Mouse (Mus musculus): ENCODE data around the gene Lmod3. TPM values are rescaled to one million over a fixed set of nuclear protein-coding genes. Genes with fewer than 3 reads are reported as not detected.
"Not testable (repeated sequence)": the region's sequence is repeated elsewhere in the genome, so short reads cannot be mapped to it uniquely, and the experiment has no call there.

Lmod3 gene
- total RNA-seq, 2 experiments from 2014 or later: 0.38 to 0.42 TPM

DNA sequence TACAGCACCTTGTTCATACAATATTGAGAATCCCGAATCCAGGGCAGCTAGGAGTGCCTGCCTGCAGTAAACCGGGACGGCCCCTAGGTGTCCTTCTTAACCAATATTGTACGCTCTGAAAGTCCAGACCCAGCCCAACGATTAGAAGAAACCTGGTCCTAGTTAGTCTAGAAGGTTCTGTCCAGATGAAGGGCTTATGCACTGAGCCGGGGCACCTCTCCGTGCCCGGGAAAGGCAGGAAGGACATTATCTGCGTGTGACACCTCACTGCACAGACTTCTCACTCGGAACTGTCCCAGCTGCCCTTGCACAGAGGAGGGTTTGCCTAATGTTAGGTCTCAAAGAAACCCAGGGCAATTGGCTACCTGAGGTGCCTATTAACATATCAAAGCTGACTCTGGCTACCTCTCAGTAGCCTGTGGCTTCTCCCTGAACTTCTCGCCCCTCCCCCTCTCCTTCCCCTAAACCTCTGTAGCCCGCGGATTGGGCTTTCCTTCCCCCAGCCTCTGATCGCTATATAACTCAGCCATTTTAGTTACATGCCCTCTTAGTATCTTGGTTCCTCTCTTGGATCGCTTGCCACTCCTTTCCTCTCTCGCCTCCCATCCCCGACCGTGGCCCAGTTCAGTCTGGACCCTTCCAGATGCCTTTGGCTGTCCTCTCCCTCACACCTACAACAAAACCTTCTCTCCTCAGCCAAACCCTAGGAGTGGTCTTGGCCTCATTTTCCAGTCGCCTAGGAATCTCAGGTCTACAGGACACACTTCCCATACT lies 25.6 kb upstream of the Lmod3 start:
- intact Hi-C loops (cut with DNase I): loop anchor here (1.0 to 5.0 kb wide), 4 partner anchors 139 to 463 kb away; no protein-coding TSS in a partner anchor
- peak; percentile 78 to 83 for DNase-seq (ENCODE audit: low spot score in 2 of 2)

DNA sequence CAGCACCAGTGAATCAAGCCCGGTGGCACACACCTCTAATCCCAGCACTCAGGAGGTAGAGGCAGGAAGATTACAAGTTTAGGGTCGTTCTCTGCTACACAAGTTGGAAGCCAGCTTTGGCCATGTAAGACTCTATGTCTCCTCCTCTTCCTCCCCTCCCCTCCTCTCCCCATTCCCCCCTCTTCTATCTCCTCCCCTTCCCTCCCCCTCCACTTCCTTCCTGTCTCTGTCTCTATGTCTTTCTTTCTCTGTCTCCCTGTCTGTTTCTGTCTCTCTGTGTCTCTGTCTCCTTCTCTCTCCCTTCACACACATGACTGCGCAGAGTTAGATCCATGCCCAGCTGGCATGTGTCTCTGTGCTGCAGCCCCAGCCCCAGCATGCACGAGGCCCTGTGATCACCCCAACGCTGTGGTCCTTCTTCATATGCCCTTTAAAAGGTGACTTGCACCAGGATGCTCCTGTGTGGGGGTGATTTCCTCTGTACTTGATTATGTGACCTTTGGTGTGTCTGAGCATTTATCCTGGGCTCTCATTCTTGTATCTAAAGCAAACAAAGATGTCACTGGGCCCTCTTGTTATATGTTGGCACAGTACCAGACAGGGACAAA lies 24.4 kb upstream of the Lmod3 start:
- intact Hi-C loops (cut with DNase I): loop anchor here (5.0 kb wide), 1 partner anchor 230 kb away; no protein-coding TSS in a partner anchor
- no peak for DNase-seq (ENCODE audit: low spot score in 2 of 2)

DNA sequence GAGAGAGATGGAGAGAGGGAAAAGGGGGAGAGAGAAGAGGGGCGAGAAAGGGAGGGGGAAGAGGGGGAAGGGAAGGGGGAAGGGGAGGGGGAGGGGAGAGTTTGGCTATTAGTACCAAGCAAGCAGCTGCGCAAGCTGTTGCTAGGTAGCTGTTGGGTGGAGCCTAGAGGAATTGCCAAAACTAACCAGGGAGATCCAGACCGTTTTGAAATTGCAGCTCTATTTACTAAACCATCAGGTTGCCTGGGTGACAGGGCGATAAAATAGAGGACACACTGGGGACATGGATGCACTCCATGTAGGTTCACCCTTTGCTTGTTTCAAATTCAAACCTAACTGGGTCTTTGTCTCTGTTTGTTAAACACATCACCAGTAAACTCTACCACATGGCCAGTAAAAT lies 23.8 kb upstream of the Lmod3 start:
- DNase-seq (ENCODE audit: low spot score in 2 of 2): no peak
- intact Hi-C loops (cut with DNase I): loop anchor here (5.0 kb wide), 1 partner anchor 231 kb away; no protein-coding TSS in a partner anchor

DNA sequence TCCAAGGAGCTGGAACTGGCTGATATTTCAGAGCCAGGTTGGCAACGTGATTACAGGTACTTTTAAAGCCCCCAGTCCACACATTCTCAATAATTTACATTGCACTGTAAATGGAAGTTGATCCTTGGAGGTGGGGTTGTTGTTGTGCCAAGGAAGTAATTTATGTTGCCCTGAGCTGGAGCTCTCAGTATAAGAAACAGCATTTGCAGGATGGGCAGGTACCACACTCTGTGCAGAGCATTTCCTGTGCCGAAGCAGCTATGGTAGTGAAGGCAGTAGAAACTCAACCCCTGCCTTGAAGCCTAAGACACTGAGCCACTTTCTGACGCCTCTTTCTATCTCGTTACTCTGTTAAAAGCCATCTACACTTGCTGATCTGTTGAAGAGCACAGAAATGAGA lies 23.2 kb upstream of the Lmod3 start:
- intact Hi-C loops (cut with DNase I): loop anchor here (5.0 kb wide), 1 partner anchor 232 kb away; no protein-coding TSS in a partner anchor

DNA sequence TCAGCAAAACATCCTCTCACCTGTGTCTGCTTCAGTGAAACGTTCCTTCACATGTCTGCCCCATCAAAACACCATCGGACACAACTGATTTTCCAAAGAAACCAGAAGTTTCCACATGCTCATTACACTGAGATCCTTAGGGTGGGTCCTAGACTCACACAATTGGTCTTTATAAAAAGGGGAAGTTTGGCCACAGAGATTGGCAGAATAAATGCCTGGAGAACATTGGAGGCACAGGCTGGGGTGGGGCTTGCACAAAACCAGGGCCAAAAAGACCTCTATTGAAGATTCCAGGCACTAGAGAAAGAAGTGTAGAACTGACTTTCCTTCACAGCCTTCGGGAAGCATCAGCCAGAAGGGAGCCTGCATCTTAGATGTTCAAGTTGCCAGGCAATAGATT lies 21.2 kb upstream of the Lmod3 start:
- intact Hi-C loops (cut with DNase I): no loop called here
- DNase-seq (ENCODE audit: low spot score in 2 of 2): no peak

More for the DNA sequence above, 23.2 kb upstream of the Lmod3 start:
- DNase-seq (ENCODE audit: low spot score in 2 of 2): no peak

DNA sequence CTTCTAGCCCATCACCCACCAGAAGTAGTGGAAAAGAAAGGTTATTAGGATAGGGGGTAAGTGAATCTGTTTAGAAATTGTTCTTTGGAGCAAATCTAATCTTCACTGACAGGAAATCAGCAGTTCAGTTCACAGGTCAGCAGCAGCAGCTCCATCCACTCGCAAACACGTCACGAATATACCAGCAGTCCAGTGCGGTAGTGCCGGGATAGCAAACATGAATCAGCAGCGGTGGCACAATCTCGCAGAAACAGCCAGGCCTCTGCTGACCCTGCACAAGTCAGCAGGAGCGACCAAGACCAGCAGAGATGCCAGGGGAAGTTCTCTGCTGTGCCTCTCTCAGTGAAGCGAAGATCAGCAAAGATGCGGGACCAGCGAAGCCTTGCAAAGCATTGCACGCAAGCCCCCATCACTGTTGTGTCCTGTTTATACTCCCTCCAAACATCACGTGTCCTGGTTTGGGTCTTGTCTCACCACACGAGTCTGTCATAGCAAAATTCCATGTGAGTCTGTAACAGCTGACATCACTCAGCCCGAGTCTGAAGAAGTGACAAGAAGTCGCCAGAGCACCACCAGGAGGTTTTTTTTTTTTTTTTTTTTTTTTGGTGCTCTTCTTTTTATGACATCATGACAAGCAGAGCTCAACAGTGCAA lies 20.6 kb upstream of the Lmod3 start:
- DNase-seq (ENCODE audit: low spot score in 2 of 2): no peak
- intact Hi-C loops (cut with DNase I): no loop called here

DNA sequence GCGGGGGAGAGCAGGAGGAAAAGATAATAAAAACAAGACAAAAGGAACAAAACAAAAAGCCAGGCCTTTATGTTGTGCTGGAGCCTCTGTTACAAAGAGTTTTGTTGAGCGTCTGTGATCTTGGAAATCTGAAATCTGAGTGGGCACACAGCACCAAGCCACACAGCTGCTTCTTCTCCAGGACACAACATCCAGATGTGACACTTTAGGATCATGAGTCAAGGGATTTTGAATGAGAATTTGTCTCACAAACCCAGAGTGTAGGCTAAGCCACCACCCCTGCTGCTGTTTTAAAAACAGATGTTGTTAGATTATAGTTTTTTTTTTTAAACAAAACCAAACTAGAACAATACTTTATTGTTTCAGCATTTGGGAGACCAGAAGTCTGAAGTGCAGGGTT lies 19.8 kb upstream of the Lmod3 start:
- intact Hi-C loops (cut with DNase I): no loop called here
- DNase-seq (ENCODE audit: low spot score in 2 of 2): no peak

DNA sequence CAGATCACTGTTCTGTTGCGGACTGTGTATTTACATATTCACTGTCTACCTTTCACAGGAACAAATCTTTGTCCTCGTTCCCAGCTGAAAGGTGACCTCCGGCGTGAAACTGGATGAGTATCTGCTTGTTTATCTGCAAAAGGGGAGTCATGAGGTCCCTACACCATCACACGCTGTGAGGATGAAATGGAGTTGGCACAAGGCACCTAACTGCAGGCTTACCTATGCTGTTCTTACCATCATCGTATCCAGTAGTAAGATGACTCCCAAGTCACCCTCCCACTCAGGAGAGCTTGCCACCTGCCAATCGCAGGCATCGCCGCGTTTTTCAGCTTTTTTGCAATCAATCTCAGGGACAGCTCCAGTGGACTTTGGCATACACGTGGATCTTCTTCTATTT lies 17.0 kb upstream of the Lmod3 start:
- DNase-seq (ENCODE audit: low spot score in 2 of 2): no peak
- intact Hi-C loops (cut with DNase I): no loop called here

DNA sequence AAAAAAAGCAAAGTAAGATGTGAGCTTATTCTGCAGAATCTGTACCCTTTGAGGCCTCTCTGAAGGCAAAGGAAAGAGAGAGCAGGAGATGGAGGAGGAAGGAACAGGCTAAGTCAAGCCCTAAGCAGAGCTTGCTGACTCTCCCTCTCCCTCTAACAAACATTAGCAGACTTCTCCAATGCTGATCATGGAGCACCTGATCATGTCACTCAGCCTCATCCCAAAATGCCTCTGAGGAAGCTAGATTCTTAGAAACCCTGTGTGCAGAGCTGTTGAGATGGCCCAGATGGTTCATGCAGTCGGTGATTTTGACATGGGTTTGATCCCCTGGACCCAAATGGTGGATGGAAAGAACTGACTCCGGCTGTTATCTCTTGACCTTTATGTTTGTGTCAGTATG lies 14.6 kb upstream of the Lmod3 start:
- intact Hi-C loops (cut with DNase I): no loop called here
- DNase-seq (ENCODE audit: low spot score in 2 of 2): no peak

DNA sequence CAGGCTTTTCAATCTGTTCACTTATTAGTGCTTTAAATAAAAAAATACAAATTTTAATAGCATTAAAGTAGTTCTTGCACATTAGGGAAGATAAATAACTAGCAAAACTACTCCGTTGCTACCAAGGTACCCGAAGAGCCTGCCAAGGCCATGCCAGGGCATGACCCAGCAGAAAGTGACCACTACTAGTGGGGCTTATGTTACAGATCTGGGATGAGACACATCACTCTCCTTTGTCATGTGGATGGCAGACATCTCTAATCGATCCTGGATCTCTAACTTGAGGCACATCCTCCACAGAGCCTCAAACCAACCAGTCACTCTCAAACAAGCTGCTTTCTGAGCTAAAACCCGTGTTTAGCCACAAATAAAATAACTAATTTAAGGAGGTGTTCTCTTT lies 14.1 kb upstream of the Lmod3 start:
- intact Hi-C loops (cut with DNase I): no loop called here

DNA sequence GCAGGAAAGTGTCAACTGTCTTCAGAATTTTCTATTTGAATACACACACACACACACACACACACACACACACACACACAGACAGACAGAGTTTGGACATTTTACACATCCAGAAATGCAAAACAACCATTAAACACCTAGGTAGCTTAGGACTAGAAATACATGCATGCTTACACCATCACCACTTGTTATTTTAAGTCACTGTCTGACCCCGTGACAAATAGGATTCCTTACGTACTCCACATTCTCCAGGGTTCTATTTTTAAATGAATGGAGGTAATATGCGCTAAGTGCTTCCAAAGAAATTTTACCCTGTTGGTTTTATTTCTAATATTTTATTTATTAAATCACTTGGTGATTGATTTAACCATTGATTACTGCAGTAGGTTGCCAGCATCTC lies 13.1 kb upstream of the Lmod3 start:
- no peak for DNase-seq (ENCODE audit: low spot score in 2 of 2)
- intact Hi-C loops (cut with DNase I): no loop called here

More for the DNA sequence above, 14.1 kb upstream of the Lmod3 start:
- DNase-seq (ENCODE audit: low spot score in 2 of 2): no peak

DNA sequence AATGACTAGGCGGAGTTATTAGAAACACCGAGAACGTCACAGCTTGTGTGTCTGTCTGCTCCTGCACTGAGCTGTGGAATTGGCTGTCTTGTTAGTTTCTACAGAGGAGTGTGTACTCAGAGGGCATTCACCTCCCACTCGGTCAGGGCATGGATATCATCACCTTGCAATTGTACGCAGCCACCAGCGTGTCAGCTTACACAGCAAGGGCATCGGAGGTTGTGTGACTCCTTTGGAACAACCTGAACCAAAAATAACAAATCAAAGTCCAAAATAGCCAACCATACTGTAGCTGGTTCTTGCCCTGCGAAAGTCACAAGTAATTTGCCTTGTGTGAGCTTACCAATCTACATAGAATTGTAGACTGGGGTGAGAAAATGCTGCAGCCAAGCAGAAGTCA lies 12.7 kb upstream of the Lmod3 start:
- no peak for DNase-seq (ENCODE audit: low spot score in 2 of 2)
- intact Hi-C loops (cut with DNase I): no loop called here

DNA sequence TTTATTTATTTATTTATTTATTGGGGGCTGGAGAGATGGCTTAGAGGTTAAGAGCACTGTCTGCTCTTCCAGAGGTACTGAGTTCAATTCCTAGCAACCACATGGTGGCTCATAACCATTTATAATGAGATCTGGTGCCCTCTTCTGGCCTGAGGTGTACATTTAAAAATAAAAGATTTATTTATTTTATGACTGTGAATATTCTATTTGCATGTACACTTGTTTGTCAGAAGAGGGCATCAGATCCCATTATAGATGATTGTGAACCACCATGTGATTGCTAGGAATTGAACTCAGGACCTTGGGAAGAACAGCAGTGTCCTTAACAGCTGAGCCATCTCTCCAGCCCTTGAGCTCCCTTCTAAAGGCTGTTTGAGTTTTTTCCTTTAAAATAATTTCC lies 11.2 kb upstream of the Lmod3 start:
- DNase-seq (ENCODE audit: low spot score in 2 of 2); intact Hi-C loops (cut with DNase I): not testable (repeated sequence)

DNA sequence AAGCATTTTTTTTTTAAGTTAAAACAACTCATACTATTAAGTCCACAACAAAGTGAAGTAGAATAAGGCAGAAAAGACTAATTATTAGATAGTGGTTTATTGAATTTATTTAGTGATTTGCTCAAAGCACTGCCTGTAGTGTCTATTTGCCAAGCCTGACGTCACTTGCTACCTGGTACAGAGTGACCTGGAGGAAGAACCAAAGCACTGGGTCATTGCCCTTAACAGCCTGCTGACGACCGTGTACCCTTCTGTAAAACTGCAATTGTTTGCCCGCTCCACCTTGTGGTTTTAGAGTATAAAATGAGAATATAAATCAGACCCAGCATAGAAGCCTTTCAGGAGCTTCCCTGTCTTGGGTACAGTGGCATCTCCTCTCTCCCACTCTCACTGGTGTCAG lies 9.7 kb upstream of the Lmod3 start:
- intact Hi-C loops (cut with DNase I): no loop called here
- DNase-seq (ENCODE audit: low spot score in 2 of 2): no peak

DNA sequence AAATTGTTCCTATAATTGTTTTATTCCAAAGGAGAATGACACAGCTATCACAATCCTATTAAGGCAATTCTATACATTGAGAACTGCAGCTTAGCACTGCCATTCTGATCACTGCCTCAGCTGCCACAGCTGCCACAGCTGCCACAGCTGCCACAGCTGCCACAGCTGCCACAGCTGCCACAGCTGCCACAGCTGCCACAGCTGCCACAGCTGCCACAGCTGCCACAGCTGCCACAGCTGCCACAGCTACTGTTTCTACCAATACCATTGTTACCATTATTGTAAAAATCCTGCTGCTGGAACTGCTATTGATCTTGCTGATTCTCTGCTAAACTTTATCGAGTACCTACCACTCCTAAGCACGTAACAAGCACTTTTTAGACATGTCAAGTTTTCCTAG lies 7.4 kb upstream of the Lmod3 start:
- DNase-seq (ENCODE audit: low spot score in 2 of 2); intact Hi-C loops (cut with DNase I): not testable (repeated sequence)

DNA sequence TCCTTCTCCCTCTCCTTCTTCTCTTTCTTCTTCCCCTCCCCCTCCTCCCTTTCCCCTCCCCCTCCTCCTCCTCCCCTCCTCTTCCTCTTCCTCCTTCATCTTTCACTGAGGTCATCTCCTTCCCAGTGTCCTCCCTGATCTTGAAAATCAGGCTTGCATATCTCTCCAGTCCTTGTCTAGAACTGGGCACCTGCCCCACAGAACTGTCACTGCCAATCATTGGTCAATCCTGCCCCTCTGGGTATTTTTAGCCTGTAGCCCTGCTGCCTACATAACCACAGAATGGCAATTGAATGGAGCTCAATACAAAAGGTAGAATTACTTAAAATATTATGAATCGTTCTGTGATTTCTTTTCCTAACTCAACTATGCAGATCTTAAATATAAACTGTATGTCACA lies 5.9 kb upstream of the Lmod3 start:
- DNase-seq (ENCODE audit: low spot score in 2 of 2): no peak
- intact Hi-C loops (cut with DNase I): no loop called here

DNA sequence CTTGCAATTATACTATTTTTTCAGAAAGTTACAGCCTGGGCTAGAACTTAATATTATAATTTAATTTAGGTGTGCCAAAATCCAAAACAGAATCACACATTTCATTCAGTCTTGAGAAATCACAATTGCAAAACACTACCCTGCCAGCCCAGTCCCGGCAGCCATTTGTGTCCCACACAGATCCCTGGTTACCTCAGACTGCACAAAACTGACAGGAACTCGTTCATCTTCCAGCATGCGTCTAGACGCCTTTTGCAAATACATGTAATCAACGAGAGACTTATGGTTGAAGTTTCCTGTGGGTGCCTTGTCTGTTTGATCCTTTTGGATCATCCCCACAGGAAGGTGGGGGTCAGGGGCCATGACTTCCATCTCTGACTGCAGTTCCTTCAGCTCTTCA lies 473 bp downstream of the Lmod3 start:
- intact Hi-C loops (cut with DNase I): no loop called here
- no peak for DNase-seq (ENCODE audit: low spot score in 2 of 2)

DNA sequence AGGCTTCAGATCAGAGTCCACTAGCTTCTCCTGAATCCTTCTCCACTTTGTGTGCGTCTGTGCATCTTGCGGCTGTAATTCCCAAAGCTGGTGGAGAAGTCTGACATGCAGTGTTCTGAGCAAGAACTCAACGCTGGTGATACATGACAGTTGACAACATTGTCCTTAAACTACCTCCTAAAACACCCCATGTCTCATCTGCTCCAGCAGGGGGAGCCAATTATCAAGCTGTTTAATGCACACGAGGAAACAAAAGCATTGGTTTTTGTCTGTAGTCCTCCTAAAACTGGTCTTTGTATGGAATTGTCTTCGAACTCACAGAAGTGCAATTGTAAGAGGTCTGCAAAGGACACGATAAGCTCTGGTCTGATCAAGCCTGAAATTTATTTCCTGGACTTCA lies 1.6 kb downstream of the Lmod3 start:
- intact Hi-C loops (cut with DNase I): no loop called here
- peak; percentile 57 to 71 for DNase-seq (ENCODE audit: low spot score in 2 of 2)

DNA sequence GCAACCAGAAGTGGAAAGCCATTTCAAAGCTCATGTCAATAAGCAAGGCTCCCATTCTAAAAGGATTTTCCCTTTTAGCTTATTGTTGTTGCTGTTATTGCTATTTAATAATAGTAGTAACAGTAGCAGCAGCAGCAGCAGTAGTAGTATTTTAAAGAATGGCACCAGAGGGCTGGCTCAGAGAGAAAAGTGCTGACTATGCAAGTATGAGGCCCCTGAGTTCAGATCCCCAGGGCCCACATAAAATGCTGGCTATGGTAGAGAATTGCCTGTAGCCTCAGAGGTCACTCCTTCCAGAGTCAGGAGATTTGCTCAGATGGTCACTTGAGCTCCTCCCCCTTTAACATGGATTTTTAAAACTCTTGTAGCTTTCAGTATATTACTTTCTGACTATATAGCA lies 7.4 kb downstream of the Lmod3 start:
- DNase-seq (ENCODE audit: low spot score in 2 of 2): no peak

DNA sequence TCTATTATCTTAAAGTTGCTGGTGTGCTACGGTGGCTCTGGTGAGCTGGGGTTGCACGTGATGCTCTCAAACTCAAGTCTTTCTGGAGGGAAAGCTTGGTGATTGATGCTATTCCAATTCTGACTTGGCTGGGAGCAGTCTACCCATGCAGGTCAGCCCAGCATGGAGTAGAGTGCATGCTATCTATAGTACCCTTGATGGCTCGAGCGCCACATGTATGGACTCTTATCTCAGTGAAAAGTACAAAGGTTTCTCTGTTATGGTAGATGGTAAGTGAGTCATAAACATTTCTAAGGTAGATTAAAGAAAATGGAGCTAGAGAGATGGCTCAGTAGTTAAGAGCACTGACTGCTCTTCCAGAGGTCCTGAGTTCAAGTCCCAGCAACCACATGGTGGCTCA lies 10.0 kb downstream of the Lmod3 start:
- intact Hi-C loops (cut with DNase I): no loop called here
- no peak for DNase-seq (ENCODE audit: low spot score in 2 of 2)

More for the DNA sequence above, 7.4 kb downstream of the Lmod3 start:
- intact Hi-C loops (cut with DNase I): no loop called here

DNA sequence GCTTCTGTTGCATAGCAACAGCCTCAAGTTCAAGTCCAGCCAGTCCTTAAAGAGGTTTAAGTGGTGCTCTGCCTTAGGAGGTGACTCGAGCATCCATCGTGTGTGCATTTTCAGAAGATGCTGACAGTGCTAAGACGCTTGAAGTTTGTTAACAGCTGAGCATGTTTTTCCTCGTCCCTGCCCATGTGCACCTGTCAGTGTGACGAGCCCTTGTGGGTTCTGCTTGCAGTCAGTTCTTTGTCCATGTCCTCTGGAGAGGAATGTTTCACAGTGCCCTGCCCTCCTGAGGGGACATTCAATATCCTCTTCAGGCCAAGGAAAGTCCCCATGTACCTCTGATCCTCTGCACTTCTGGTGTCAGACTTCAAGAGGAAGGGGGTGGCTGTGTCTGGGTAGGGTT lies 12.5 kb downstream of the Lmod3 start:
- intact Hi-C loops (cut with DNase I): no loop called here
- DNase-seq (ENCODE audit: low spot score in 2 of 2): no peak

Data from left cerebral cortex, postnatal 14 days (tissue).